Mouse (Mus musculus): ENCODE results near the gene Cbr4.

Gene Cbr4

GRCm38 (mm10) chr8:61487597-61488156 is at the start of gene Cbr4:
TSS of gene Cbr4 (plus strand) at chr8:61487734.
- peak; percentile 93 for DNase-seq (ENCODE audit: inconsistent ontology term)

GRCm38 (mm10) chr8:61442988-61443387 is 44.5 kb upstream of the Cbr4 start:
- peak; percentile 46 for DNase-seq (ENCODE audit: inconsistent ontology term)

DNA sequence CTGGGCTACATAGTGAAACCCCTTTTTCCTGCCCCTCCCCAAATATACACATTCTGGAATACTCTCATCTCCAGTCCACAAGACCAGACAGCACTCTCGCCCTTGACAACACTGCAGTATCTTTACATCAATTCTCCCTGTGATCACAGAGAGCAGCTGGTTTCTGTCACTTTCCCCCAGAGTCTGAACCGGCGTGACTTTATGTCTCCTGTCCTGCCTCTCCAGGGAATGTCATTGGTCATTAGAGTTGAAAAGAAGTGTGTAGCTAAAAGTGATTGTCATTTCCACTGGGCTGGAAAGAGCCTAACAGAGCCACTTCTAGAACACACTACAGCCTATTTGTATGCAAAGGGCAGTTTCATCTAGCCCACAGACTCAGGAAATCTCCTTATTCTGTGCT is 43.2 kb upstream of the Cbr4 start:
- DNase-seq (ENCODE audit: inconsistent ontology term): no peak

DNA sequence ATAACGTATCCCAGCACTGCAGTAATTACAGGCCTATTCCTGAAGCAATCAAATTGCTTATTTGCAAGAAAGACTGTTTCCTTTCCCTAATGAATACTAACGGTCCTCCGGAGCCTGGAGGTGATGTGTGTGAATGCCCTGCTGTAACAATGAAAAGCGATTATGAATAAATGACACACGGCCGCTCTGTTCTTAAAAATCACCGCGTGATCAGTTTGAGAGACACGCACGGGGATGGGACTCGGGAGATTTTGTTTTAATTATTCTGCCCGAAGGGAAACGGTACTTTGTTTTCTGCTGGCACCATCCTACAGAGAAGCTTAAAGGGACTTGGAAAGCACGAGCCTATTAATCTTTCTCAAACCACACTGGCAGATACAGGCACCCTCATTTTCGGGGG is 41.2 kb upstream of the Cbr4 start:
- DNase-seq (ENCODE audit: inconsistent ontology term): peak; percentile 15

DNA sequence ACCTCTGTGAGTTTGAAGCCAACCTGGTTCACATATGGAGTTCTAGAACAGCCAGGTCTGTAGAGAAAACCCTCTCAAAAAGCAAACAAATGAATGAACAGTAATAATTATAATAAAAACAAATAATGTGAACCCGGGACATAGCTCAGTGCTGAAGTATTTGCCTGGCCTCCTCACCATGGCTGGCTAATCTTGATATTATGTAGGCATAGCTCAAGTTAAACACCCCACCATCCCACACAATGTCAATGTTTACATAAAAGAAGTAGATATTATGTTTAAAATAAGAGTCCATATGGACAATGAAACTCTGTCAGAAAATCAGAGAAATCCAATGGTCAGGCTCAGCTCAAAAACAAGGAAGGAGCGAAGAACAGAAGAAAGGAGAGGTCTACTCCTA is 39.4 kb upstream of the Cbr4 start:
- no peak for DNase-seq (ENCODE audit: inconsistent ontology term)

DNA sequence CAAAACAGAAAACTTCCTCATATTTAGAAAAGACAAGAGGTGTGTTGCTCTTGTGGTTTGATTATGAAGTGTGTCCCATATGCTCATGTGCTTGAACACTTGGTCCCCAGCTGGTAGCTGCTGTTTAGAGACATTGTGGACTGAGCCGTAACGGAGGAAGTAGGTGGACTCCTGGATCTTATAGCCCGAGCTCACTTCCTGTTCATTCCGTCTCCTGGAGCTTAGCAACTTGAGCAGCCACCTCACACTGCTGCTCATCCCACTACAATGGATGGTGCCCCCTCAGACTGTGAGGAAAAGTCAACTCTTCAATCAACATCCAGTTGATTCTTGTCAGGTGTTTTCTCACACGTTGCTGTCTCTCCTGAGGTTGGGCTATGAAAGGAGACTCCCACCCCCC is 38.7 kb upstream of the Cbr4 start:
- no peak for DNase-seq (ENCODE audit: inconsistent ontology term)

GRCm38 (mm10) chr8:61450916-61451575 is 36.5 kb upstream of the Cbr4 start:
- DNase-seq (ENCODE audit: inconsistent ontology term): no peak

DNA sequence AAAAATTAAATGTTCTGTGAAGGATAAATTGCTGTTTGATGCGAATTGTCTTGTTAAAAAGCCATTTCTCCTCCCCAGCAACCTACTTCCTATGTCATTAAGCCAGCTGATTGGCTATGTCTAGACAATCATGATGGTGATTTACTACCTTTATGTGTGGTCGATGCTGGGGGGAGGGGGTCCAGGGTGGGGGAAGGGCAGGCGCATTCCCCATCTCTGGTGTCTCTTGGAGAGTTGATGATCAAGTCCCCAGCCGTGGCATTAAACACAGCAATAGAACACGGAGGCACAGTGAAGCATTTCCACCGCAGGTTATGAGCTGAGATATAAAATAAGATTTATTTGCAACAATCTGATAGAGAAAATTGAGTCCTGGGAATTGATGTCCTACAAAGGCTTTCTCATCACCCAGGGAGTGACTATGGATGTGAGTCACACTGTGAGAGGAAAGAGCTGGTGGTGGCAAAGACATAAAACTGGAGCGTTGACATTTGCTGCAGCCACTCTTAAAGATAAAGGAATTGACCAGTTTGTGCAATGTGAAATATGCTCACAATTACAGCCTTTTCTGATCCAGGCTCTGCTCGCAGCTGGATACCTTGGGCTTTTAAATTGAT is 35.7 kb upstream of the Cbr4 start:
- no peak for DNase-seq (ENCODE audit: inconsistent ontology term)

GRCm38 (mm10) chr8:61459763-61460162 is 27.8 kb upstream of the Cbr4 start:
- DNase-seq (ENCODE audit: inconsistent ontology term): no peak

DNA sequence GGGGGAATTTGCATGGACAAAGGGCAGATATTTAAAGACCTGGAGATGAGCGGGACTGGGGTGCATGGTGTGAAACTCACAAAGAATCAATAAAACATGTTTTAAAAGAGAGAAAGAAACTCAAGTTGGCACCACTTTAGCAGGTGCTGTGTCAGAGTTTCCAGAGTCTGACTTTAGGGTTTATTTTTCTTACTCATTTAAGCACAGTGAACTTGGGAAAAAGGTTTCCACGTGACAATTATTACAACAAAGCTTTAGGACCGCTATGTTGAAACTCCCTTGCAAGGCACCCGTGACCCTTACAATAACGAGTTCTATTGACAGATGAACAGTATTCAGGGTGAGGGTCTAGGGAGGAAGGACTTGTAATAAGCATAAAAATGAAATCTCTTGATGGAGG is 25.3 kb upstream of the Cbr4 start:
- DNase-seq (ENCODE audit: inconsistent ontology term): no peak

GRCm38 (mm10) chr8:61464393-61464792 is 23.1 kb upstream of the Cbr4 start:
- DNase-seq (ENCODE audit: inconsistent ontology term): no peak

GRCm38 (mm10) chr8:61466696-61467552 is 20.6 kb upstream of the Cbr4 start:
- DNase-seq (ENCODE audit: inconsistent ontology term): no peak

GRCm38 (mm10) chr8:61467553-61467815 is 20.1 kb upstream of the Cbr4 start:
- no peak for DNase-seq (ENCODE audit: inconsistent ontology term)

DNA sequence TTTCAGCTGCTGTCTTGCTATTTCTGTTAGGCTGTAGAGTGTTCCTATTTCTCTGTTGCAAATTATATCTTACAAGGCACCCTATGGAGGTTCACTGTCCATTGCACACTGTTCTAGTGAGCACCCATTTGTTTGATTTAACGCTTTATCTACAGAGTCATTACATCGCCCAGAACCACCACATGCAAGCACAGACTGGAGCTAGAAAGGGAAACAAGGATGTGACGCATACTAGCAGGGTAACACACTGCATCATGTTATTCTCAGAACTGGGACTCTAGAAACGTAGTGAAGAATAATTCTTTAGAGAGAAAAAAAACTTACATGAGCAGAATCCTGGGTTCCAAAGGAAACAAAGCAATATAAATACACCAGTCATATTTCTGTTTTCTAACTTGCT is 17.3 kb upstream of the Cbr4 start:
- DNase-seq (ENCODE audit: inconsistent ontology term): no peak

DNA sequence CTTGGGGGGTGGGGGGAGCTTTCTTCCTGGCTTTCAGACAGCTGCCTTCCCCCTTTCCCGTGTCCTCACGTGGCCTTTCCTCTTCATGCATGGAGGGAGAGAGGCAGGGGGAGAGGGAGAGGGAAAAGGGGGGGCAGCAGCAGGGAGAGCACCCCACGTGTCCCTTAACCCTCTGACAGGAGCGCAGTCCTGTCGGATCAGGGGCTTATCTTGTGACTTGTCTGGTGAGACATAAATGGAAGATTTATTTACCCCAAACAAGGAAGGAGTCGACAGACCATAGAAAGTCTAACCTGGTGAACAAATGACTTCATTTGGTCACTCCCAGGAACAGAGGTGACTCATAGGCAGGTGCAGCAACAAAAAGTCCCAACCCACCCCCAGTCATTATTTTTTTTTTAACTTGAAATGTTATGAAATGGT is 12.3 kb upstream of the Cbr4 start:
- no peak for DNase-seq (ENCODE audit: inconsistent ontology term)

GRCm38 (mm10) chr8:61476160-61476559 is 11.4 kb upstream of the Cbr4 start:
- DNase-seq (ENCODE audit: inconsistent ontology term): no peak

DNA sequence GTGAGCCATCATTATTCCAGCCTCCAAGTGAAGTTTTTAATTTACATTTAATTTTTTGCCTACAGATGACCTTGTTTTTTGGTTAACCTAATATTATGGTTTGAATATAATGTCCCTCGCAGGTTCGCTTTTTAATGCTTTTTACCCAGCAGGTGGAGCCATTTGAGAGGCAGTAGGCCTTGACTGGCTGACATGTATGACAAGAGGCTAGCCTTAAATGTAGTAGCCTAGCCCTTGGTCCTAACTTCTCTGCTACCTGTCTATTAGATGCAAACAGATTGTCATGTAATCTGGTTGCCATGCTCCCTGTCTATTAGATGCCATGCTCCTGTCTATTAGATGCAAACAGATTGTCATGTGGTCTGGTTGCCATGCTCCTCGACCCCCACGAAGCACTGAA is 9.4 kb upstream of the Cbr4 start:
- DNase-seq (ENCODE audit: inconsistent ontology term): no peak

DNA sequence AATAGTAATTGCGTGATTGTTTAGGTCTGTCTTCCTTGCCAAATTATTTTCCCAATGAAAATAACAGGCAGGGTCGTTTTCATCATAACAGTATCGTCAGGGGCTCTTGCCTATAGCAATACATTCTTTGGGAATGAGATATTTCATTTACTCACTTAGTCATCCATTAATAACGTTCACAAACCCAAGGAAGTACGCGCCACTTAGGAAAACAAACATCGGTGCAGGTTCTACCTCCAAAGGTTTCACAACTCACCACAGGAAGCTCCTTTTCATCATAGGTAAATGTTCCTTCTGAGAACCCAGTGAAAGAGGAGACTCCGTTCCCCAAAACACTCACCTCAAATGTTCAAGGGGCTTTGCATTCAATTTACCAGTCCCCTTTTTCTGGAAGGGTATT is 8.7 kb upstream of the Cbr4 start:
- no peak for DNase-seq (ENCODE audit: inconsistent ontology term)

GRCm38 (mm10) chr8:61479506-61480214 is 7.9 kb upstream of the Cbr4 start:
- peak; percentile 26 for DNase-seq (ENCODE audit: inconsistent ontology term)

DNA sequence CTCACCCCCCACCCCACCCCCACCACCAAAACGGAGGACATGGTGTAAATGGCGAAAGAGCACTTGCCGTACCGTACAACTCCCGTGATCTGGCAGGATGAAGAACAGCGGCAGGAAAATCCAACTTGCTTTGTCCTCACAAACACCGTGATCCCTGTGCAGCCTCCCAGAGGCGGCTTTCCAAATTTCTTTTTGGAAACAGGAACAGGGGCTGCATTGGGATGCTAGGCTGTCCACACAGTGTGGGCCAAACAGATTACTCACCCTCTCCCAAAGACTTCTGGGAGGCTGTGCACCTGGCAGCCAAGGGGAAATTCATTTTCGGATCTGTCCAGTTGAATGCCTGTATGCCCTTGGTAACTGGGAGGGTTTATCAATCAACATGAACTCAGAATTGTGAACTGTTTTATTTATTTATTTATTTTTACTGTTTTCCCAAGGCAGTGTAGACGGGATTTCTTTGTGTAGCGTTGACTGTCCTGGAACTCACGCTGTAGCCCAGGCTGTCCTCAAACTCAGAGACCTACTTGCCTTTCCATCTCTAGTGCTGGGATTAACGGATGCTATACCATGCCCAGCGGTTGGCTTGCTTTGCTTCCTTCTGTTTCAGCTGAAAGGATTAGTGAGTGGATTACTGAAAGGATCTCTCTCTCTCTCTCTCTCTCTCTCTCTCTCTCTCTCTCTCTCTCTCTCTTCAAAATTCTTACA is 7.1 kb upstream of the Cbr4 start:
- no peak for DNase-seq (ENCODE audit: inconsistent ontology term)

DNA sequence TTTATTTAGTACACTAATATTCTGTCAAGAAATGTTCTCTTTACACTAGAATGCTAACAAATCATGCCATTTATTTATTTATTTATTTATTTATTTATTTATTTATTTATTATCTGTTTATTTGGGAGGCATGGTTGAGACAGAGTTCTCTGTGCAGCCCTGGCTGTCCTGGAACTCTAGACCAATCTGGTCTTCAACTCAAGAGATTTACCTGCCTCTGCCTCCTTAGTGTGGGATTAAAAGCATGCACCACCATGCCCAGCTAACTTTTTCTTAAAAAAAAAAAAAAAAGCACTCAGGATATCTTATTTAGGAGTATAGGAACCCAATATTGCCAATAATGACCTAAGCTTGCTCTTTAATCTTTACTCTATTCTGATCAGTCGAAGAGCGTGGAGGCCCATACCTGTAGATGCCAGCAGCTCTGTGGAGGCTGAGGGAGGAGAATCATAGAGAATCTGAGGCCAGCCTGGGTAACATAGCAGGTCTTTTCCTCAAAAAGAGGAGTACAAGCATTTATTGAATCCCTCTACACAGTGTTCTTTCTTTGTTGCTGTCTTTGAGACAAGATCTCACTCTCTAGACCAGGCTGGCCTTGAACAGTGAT is 508 bp upstream of the Cbr4 start:
- no peak for DNase-seq (ENCODE audit: inconsistent ontology term)

All from Muller cell, postnatal 12 days (primary cell).